Mouse (Mus musculus): ENCODE measurements around the gene Col5a1. TPM values are rescaled to one million over a fixed set of nuclear protein-coding genes. Genes with fewer than 3 reads are reported as not detected.

Col5a1 gene
- polyA plus RNA-seq, 1 experiment from 2014 or later: 83.2 TPM

- H3K9ac ChIP-seq: no peak overlapping the region
- H3K36me3 ChIP-seq (ENCODE audit: insufficient read depth): peaks cover 82% of the 10 kb centered on the region
- no peaks in the 10 kb centered on the region for H3K9me3 ChIP-seq (ENCODE audit: low read depth, low read length)
- no peaks in the 10 kb centered on the region for H3K4me1 ChIP-seq (ENCODE audit: insufficient read depth)
- no peak overlapping the region for H3K27ac ChIP-seq (ENCODE audit: low read depth)
- H3K4me3 ChIP-seq (ENCODE audit: low read depth, low read length): no peak overlapping the region
- H3K27me3 ChIP-seq (ENCODE audit: insufficient read depth, low read length): no peaks in the 10 kb centered on the region
- no peak overlapping the region for H3K4me2 ChIP-seq
- TF ChIP-seq CTCF (IDR thresholded peaks at IDR 0.05; ENCODE audit: low read depth): no peak
- WGBS: 82% methylated on average over 9 of the region's 9 CpGs
- no peak for DNase-seq
- ATAC-seq (ENCODE audit: insufficient read depth): no peak
These were observed 113.9 kb downstream of the Col5a1 start for GRCm38 (mm10) chr2:27999996-28000583.

- 81% methylated on average over 3 of the region's 3 CpGs for WGBS
- DNase-seq (no peak), ATAC-seq (ENCODE audit: insufficient read depth) (no peak)
- no peak overlapping the region for H3K4me3 ChIP-seq (ENCODE audit: low read depth, low read length)
- H3K4me1 ChIP-seq (ENCODE audit: insufficient read depth): no peaks in the 10 kb centered on the region
- H3K36me3 ChIP-seq (ENCODE audit: insufficient read depth): peaks cover 84% of the 10 kb centered on the region
- no peak overlapping the region for H3K9ac ChIP-seq
- TF ChIP-seq CTCF (IDR thresholded peaks at IDR 0.05; ENCODE audit: low read depth): no peak
- no peaks in the 10 kb centered on the region for H3K27me3 ChIP-seq (ENCODE audit: insufficient read depth, low read length)
- no peaks in the 10 kb centered on the region for H3K9me3 ChIP-seq (ENCODE audit: low read depth, low read length)
- H3K27ac ChIP-seq (ENCODE audit: low read depth): no peak overlapping the region
- H3K4me2 ChIP-seq: no peak overlapping the region
These were observed 114.4 kb downstream of the Col5a1 start for GRCm38 (mm10) chr2:28000660-28001059.

- 88% methylated on average over 11 of the region's 11 CpGs for WGBS
These were observed 115.0 kb downstream of the Col5a1 start for GRCm38 (mm10) chr2:28001206-28001605.

GRCm38 (mm10) chr2:28005187-28005586 is 119.0 kb downstream of the Col5a1 start:
- WGBS: 66% methylated on average over 4 of the region's 4 CpGs
- no peak for TF ChIP-seq CTCF (IDR thresholded peaks at IDR 0.05; ENCODE audit: low read depth)
- H3K27ac ChIP-seq (ENCODE audit: low read depth): no peak overlapping the region

More at GRCm38 (mm10) chr2:28001206-28001605, 115.0 kb downstream of the Col5a1 start:
- Histone ChIP-seq H3K4me3 (ENCODE audit: low read depth, low read length) (no peak overlapping the region), H3K9me3 (ENCODE audit: low read depth, low read length) (no peaks in the 10 kb centered on the region), H3K27me3 (ENCODE audit: insufficient read depth, low read length) (no peaks in the 10 kb centered on the region), H3K4me2 (no peak overlapping the region), H3K4me1 (ENCODE audit: insufficient read depth) (no peaks in the 10 kb centered on the region), H3K9ac (no peak overlapping the region), H3K36me3 (ENCODE audit: insufficient read depth) (peaks cover 84% of the 10 kb centered on the region), H3K27ac (ENCODE audit: low read depth) (no peak overlapping the region)
- no peak for ATAC-seq (ENCODE audit: insufficient read depth)
- no peak for DNase-seq
- no peak for TF ChIP-seq CTCF (IDR thresholded peaks at IDR 0.05; ENCODE audit: low read depth)

GRCm38 (mm10) chr2:28008261-28008660 is 122.0 kb downstream of the Col5a1 start:
- H3K36me3 ChIP-seq (ENCODE audit: insufficient read depth): peaks cover 90% of the 10 kb centered on the region
- ATAC-seq (ENCODE audit: insufficient read depth): peak; percentile 69
- peaks cover 11% of the 10 kb centered on the region for H3K4me1 ChIP-seq (ENCODE audit: insufficient read depth)
- no peak overlapping the region for H3K4me2 ChIP-seq
- WGBS: 25% methylated on average over 4 of the region's 4 CpGs
- no peak overlapping the region for H3K4me3 ChIP-seq (ENCODE audit: low read depth, low read length)
- DNase-seq: peak; percentile 82
- H3K9ac ChIP-seq: no peak overlapping the region
- H3K27me3 ChIP-seq (ENCODE audit: insufficient read depth, low read length): no peaks in the 10 kb centered on the region
- peak overlapping the region; percentile 63; the same call in 1 of the 2 replicates for H3K27ac ChIP-seq (ENCODE audit: low read depth)
- no peaks in the 10 kb centered on the region for H3K9me3 ChIP-seq (ENCODE audit: low read depth, low read length)
- TF ChIP-seq CTCF (IDR thresholded peaks at IDR 0.05; ENCODE audit: low read depth): no peak

More at GRCm38 (mm10) chr2:28005187-28005586, 119.0 kb downstream of the Col5a1 start:
- Histone ChIP-seq H3K9me3 (ENCODE audit: low read depth, low read length) (no peaks in the 10 kb centered on the region), H3K36me3 (ENCODE audit: insufficient read depth) (peaks cover 92% of the 10 kb centered on the region), H3K4me1 (ENCODE audit: insufficient read depth) (peaks cover 11% of the 10 kb centered on the region), H3K27me3 (ENCODE audit: insufficient read depth, low read length) (no peaks in the 10 kb centered on the region), H3K9ac (no peak overlapping the region), H3K4me3 (ENCODE audit: low read depth, low read length) (no peak overlapping the region), H3K4me2 (no peak overlapping the region)
- ATAC-seq (ENCODE audit: insufficient read depth): no peak
- DNase-seq: no peak

- Histone ChIP-seq H3K27me3 (ENCODE audit: insufficient read depth, low read length) (no peaks in the 10 kb centered on the region), H3K4me3 (ENCODE audit: low read depth, low read length) (no peak overlapping the region), H3K9me3 (ENCODE audit: low read depth, low read length) (no peaks in the 10 kb centered on the region), H3K4me2 (no peak overlapping the region), H3K36me3 (ENCODE audit: insufficient read depth) (peaks cover 90% of the 10 kb centered on the region), H3K9ac (no peak overlapping the region), H3K4me1 (ENCODE audit: insufficient read depth) (peaks cover 11% of the 10 kb centered on the region), H3K27ac (ENCODE audit: low read depth) (no peak overlapping the region)
- no peak for TF ChIP-seq CTCF (IDR thresholded peaks at IDR 0.05; ENCODE audit: low read depth)
- 69% methylated on average over 3 of the region's 3 CpGs for WGBS
- DNase-seq (no peak), ATAC-seq (ENCODE audit: insufficient read depth) (no peak)
These were observed 126.1 kb downstream of the Col5a1 start for GRCm38 (mm10) chr2:28012367-28012766.

- no peak overlapping the region for H3K4me2 ChIP-seq
- peaks cover 92% of the 10 kb centered on the region for H3K36me3 ChIP-seq (ENCODE audit: insufficient read depth)
- H3K4me1 ChIP-seq (ENCODE audit: insufficient read depth): no peaks in the 10 kb centered on the region
- DNase-seq: no peak
- no peak for ATAC-seq (ENCODE audit: insufficient read depth)
- no peaks in the 10 kb centered on the region for H3K27me3 ChIP-seq (ENCODE audit: insufficient read depth, low read length)
- WGBS: 64% methylated on average over 3 of the region's 3 CpGs
- H3K9me3 ChIP-seq (ENCODE audit: low read depth, low read length): no peaks in the 10 kb centered on the region
- H3K4me3 ChIP-seq (ENCODE audit: low read depth, low read length): no peak overlapping the region
- no peak overlapping the region for H3K27ac ChIP-seq (ENCODE audit: low read depth)
- H3K9ac ChIP-seq: no peak overlapping the region
- no peak for TF ChIP-seq CTCF (IDR thresholded peaks at IDR 0.05; ENCODE audit: low read depth)
These were observed 128.6 kb downstream of the Col5a1 start for GRCm38 (mm10) chr2:28014778-28015177.
